Mouse (Mus musculus): ENCODE measurements around the gene Crim1. TPM values are rescaled to one million over a fixed set of nuclear protein-coding genes. Genes with fewer than 3 reads are reported as not detected.
"Not testable (repeated sequence)": the region's sequence is repeated elsewhere in the genome, so short reads cannot be mapped to it uniquely, and the experiment has no call there.

Gene Crim1
- total RNA-seq, 2 experiments from 2014 or later: 37.5 to 46.3 TPM

DNA sequence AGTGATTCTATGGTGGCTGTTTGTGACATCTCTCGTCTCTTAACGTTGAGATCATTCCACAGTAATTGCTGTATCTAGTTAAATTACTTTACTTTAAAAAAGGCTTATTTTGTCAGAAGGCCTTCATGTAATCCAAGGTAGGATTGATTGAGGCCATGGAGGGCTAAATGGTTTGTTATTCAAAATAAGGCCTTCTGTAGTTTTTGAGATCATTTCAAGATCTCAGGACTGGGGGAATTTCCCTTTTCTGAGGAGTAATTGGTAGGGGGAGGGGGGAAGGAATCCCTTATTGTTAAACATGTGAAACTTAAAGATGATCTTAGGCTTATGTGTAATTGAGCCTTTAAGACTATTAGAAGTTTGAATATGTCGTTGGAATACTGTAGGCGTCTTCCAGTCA is 40.1 kb downstream of the Crim1 start:
- Histone ChIP-seq H3K4me3 (no peak overlapping the region), H3K27ac (no peak overlapping the region)
- no peak for TF ChIP-seq CTCF (IDR thresholded peaks at IDR 0.05)
- intact Hi-C loops (cut with DNase I): no loop called here
- DNase-seq: no peak

DNA sequence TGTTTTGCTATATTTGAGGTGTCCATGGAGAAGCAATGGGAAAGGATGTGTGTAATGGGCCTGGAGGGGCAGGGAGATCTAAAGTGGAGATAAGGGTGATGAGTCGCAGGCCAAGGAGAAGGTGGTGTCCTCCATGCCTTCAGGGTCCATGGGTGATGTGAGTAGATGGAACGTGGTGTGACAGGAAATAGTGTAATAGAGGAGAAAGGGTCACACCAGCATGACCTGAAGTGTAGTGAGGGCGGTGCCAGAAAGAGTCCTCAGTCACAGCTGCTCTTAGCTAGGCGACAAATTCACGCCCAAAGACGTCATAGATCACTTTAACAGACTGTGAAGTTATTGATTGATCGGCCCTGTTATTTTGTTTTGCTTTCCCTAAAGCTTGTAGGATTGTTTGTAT is 41.2 kb downstream of the Crim1 start:
- no peak for TF ChIP-seq CTCF (IDR thresholded peaks at IDR 0.05)
- H3K4me3 ChIP-seq: no peak overlapping the region
- intact Hi-C loops (cut with DNase I): no loop called here
- peak overlapping the region; percentile 2; the same call in 1 of the 2 replicates for H3K27ac ChIP-seq
- DNase-seq: no peak

DNA sequence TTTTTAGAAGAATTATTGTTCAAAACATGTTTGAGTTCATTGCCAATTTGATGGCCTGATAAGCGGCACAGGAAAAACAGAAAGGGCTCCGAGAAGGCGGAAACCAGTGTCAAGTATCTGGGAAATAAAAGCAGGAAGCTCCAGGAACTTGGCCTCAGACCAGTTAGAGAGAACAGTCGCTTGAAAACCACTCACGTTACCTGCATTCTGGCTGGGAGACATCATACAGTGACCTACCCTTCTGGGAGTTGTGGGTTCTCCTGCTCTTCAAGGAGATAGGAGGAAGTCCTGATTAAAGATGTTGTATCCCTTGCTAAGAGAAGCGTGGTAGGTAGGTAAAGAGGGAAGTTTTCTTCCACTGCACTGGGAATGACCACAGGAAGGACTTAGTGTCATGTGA is 44.7 kb downstream of the Crim1 start:
- Histone ChIP-seq H3K4me3 (peak overlapping the region; percentile 49), H3K27ac (peak overlapping the region; percentile 68)
- intact Hi-C loops (cut with DNase I): loop anchor here (5.0 kb wide), 1 partner anchor 32 kb away; no protein-coding TSS in a partner anchor
- no peak for TF ChIP-seq CTCF (IDR thresholded peaks at IDR 0.05)
- no peak for DNase-seq

DNA sequence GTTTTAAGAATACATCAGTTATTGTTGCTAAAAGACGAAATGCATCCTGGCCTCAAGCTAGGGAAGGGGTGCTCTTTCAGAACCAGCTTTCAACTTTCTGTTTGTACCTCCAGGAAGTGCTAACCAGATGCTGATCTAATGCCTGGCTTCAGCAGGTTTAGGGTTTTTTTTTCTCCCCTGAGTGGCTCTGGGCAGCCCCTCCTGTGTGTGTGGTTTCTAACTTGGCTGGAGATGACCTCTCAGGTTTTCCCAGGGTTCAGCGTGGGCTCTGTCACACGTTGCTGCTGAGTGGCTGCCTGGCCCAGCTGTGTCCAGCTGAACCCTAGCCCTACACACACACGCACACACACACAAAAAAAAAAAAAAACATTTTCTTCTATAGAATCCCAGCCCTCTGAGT is 45.4 kb downstream of the Crim1 start:
- no peak for TF ChIP-seq CTCF (IDR thresholded peaks at IDR 0.05)
- intact Hi-C loops (cut with DNase I): loop anchor here (5.0 kb wide), 1 partner anchor 33 kb away; no protein-coding TSS in a partner anchor
- H3K4me3 ChIP-seq: peak overlapping the region; percentile 49
- peak overlapping the region; percentile 68 for H3K27ac ChIP-seq
- DNase-seq: no peak

DNA sequence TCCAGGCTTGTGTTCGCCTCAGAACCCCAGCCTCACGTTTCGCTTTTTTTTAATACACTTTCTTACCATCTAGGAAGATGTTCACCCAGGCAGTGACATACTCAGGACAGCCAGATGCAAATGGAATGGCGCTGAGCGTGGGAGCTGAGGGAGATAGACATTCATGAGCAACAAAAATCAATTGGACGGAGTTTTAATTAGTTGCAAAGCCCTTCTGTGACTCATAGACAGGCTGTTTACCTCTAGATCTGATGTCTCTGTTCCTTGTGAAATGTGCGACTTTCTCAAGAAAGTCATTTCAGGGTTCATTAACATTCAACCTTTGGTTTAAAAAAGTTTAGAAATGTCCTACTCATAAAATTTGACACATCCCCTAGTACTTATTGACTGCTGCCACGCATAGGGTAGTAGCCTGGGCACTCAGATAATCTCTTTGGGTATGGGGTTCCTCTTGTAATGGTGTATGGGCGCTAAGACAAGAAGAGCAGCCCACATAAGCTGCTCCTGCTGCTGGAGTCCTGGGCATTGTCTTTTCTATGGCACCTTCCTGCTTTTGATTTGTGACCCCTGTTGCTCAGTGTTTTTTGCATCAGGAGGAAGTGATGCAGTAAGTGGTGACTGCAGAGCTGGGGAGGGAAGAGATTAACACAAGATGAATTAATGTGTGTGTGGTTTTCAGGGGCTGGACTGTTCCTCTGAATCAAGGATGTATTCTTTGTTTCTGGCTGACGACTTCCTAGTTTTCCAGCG is 46.8 kb downstream of the Crim1 start:
- no peak for TF ChIP-seq CTCF (IDR thresholded peaks at IDR 0.05)
- Histone ChIP-seq H3K27ac (peak overlapping the region; percentile 74), H3K4me3 (no peak overlapping the region; the same call in 1 of the 2 replicates)
- intact Hi-C loops (cut with DNase I): loop anchor here (5.0 kb wide), 1 partner anchor 35 kb away; no protein-coding TSS in a partner anchor
- no peak for DNase-seq

- intact Hi-C loops (cut with DNase I): loop anchor here (5.0 kb wide), 1 partner anchor 36 kb away; no protein-coding TSS in a partner anchor
- no peak for TF ChIP-seq CTCF (IDR thresholded peaks at IDR 0.05)
- Histone ChIP-seq H3K4me3 (peak overlapping the region; percentile 28; the same call in 1 of the 2 replicates), H3K27ac (peak overlapping the region; percentile 74)
- DNase-seq: no peak
Measured at GRCm38 (mm10) chr17:78248197-78248596, 48.1 kb downstream of the Crim1 start.

GRCm38 (mm10) chr17:78248943-78249342 is 48.9 kb downstream of the Crim1 start:
- Histone ChIP-seq H3K4me3 (no peak overlapping the region), H3K27ac (peak overlapping the region; percentile 74)
- intact Hi-C loops (cut with DNase I): loop anchor here (5.0 kb wide), 1 partner anchor 37 kb away; no protein-coding TSS in a partner anchor
- DNase-seq: no peak
- no peak for TF ChIP-seq CTCF (IDR thresholded peaks at IDR 0.05)

- H3K27ac ChIP-seq: peak overlapping the region; percentile 75
- no peak for TF ChIP-seq CTCF (IDR thresholded peaks at IDR 0.05)
- peak; percentile 46 for DNase-seq
- intact Hi-C loops (cut with DNase I): no loop called here
- H3K4me3 ChIP-seq: no peak overlapping the region; the same call in 1 of the 2 replicates
Measured at GRCm38 (mm10) chr17:78250149-78250938, 50.3 kb downstream of the Crim1 start.

DNA sequence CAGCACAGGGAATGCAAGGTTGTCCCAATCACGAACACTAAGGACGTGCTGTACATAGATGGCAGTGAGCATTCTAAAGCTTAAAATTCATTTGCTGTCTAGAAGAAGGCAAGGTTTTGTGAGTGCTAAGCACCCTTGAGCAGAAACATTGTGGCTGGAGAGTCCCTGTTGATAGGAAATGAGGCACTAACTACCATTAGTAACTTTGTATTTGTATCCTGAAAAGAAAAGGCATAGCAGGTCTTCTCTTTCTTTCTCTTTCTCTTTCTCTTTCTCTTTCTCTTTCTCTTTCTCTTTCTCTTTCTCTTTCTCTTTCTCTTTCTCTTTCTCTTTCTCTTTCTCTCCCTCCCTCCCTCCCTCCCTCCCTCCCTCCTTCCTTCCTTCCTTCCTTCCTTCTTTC is 53.5 kb downstream of the Crim1 start:
- H3K4me3 ChIP-seq; DNase-seq; intact Hi-C loops (cut with DNase I): not testable (repeated sequence)
- 0 out of 2 replicates have a peak overlapping the region, but pooled peaks have one; percentile 13 for H3K27ac ChIP-seq

DNA sequence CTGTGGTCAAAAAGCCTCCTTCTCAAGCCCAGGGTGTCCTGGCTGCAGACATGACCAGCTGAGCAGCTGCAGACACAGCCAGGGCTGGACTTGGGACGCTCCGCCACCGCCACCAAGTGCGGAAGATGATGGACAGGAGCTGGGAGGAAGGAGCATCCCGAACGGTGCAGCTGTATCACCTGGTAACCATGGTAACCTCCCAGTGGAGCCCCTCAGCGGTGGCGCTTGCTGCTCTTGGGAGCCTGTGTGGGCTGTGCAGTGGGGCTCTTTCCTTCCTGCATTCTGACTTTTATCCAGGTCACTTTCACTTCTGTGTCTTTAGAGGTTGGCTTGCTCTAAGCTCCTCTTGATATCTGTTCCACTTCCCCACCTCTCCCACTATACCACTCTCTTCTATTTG is 54.2 kb downstream of the Crim1 start:
- TF ChIP-seq CTCF (IDR thresholded peaks at IDR 0.05): no peak
- intact Hi-C loops (cut with DNase I): no loop called here
- Histone ChIP-seq H3K27ac (peak overlapping the region; percentile 24; the same call in 1 of the 2 replicates), H3K4me3 (peak overlapping the region; percentile 30)
- no peak for DNase-seq

GRCm38 (mm10) chr17:78255711-78256110 is 55.7 kb downstream of the Crim1 start:
- no peak overlapping the region for H3K27ac ChIP-seq
- no peak for DNase-seq
- no peak for TF ChIP-seq CTCF (IDR thresholded peaks at IDR 0.05)
- H3K4me3 ChIP-seq: no peak overlapping the region
- intact Hi-C loops (cut with DNase I): no loop called here

DNA sequence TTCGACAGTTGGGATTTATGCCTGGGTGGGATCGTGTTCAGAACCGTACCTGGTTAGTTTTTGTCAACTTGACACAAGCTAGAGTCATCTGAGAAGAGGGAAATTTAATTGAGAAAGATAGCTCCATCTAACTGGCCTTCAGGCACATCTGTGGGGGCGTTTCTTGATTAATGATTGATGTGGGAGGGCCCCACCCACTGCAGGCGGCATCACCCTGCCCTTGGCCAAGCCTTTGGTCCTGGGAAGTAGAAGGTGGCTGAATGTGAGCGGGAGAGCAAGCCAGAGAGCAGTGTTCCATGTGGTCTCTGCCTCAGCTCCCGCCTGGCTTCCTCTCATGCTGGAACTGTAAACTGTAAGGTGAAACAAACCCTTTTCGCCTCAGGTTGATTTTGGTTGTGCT is 56.5 kb downstream of the Crim1 start:
- intact Hi-C loops (cut with DNase I): no loop called here
- no peak for TF ChIP-seq CTCF (IDR thresholded peaks at IDR 0.05)
- no peak for DNase-seq
- Histone ChIP-seq H3K27ac (no peak overlapping the region), H3K4me3 (no peak overlapping the region)

DNA sequence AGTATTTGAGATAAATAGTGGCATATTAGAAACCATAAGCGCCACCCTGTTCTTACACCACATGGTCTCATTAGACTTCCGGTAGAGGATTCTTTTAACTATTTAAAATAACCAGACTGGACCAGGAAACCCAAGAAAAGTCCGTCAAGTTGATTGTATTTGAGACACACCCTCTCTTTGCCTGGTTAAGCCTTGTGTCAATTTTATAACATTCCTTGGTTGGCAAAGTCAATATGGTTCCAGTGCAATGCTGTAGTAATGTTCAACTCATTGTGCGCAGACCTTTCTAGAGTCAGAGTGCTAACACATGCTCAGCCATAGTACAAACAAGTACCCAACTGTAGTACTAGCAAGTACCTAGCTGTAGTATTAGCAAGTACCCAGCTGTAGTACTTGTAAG is 61.6 kb downstream of the Crim1 start:
- Histone ChIP-seq H3K27ac (no peak overlapping the region), H3K4me3 (no peak overlapping the region)
- no peak for DNase-seq
- intact Hi-C loops (cut with DNase I): no loop called here
- no peak for TF ChIP-seq CTCF (IDR thresholded peaks at IDR 0.05)
